Mouse (Mus musculus) thymus, adult 2 months (tissue): ENCODE data around the gene A630001G21Rik.

Experiments
- CTCF ChIP-seq: fragments of 200-500 bp; IDR thresholded peaks from 2 replicates; pipeline ENCODE4 v1.5.1; 2012; ENCODE audit warnings: mild to moderate bottlenecking, control low read depth, low read length, moderate library complexity, borderline replicate concordance; ENCODE audit not compliant: control insufficient read depth, poor library complexity, insufficient read depth; ENCODE audit errors: extremely low read depth
- POLR2A ChIP-seq: fragments of 200-500 bp; IDR thresholded peaks from 2 replicates; pipeline ENCODE4 v1.6.1; 2012; ENCODE audit warnings: mild to moderate bottlenecking, low read length, control low read depth, moderate library complexity; ENCODE audit not compliant: control insufficient read depth, poor library complexity, insufficient read depth; ENCODE audit errors: extremely low read depth

DNA sequence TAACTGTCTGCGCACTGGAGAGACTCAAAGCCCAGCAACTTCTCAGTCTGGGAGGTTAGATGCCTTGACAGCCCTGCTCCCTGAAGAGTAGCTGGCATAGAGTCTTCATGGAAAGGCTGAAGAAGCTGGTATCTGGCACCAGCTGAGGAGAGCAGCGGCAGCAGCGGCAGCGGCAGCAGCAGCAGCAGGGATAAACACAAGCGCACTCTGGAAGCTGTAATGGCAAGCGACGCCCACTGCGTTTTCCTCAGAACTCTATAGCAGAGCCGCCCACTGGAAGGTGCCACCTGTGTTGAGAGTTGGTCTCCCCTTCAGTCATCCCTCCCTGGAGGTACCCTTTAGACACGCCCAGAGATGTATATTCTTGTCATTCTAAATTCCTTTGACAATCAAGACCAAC lies 2.3 kb downstream of the A630001G21Rik start:
- TF ChIP-seq CTCF (no peak), POLR2A (no peak)
